Mouse (Mus musculus) kidney, postnatal 0 days (tissue): ENCODE measurements at regions not wholly inside any gene's neighbourhood (a gene's known extent, or its start where the extent isn't known, plus 50 kb on each side); places are given as distances from the start of the nearest gene placed in this dataset.
A peak's percentile ranks its signal among the peaks of the same experiment; 100 is the strongest.

Experiments used
- ATAC-seq: fragments of 200-750 bp; cut with Nextera tagmentation; replicated peaks from 2 replicates; pipeline ENCODE4 v1.8.0; 2017; ENCODE audit warnings: low read depth, moderate number of reproducible peaks, moderate TSS enrichment, moderate library complexity; ENCODE audit not compliant: low FRiP score
- DNase-seq: peaks from one replicate; pipeline ENCODE4 v3.0.0-alpha.2; 2016; ENCODE audit warnings: low spot score
- H3K27ac ChIP-seq: fragments of 300-500 bp; sonication (generic); 2 replicates; pipeline ENCODE4 v1.5.1; 2014; ENCODE audit warnings: mild to moderate bottlenecking
- H3K27me3 ChIP-seq: fragments of 300-500 bp; sonication (generic); 2 replicates; pipeline ENCODE4 v1.6.1; 2014; ENCODE audit warnings: low read length, mixed read lengths; ENCODE audit not compliant: insufficient read depth
- H3K36me3 ChIP-seq: fragments of 300-500 bp; sonication (generic); 2 replicates; pipeline ENCODE4 v1.6.1; 2014; ENCODE audit warnings: low read length, mixed read lengths; ENCODE audit not compliant: insufficient read depth
- H3K4me1 ChIP-seq: fragments of 300-500 bp; sonication (generic); replicated peaks from 2 replicates; pipeline ENCODE4 v1.6.1; 2014; ENCODE audit warnings: antibody characterized with exemption, low read length, mixed read lengths; ENCODE audit not compliant: insufficient read depth
- H3K4me2 ChIP-seq: fragments of 300-500 bp; sonication (generic); 2 replicates; pipeline ENCODE4 v1.6.1; 2014; ENCODE audit warnings: mild to moderate bottlenecking, low read length, moderate library complexity, mixed read lengths
- H3K4me3 ChIP-seq: fragments of 300-500 bp; sonication (generic); replicated peaks from 2 replicates; pipeline ENCODE4 v1.5.1; 2014; ENCODE audit warnings: low read depth, low read length
- H3K9ac ChIP-seq: fragments of 300-500 bp; sonication (generic); 2 replicates; pipeline ENCODE4 v1.6.1; 2014; ENCODE audit warnings: low read depth, low read length
- H3K9me3 ChIP-seq: fragments of 300-500 bp; sonication (generic); replicated peaks from 2 replicates; pipeline ENCODE4 v1.6.1; 2016; ENCODE audit warnings: low read length, inconsistent platforms, mixed read lengths
- CTCF ChIP-seq: IDR thresholded peaks from 2 replicates; pipeline ENCODE4 v1.5.1; 2016; ENCODE audit warnings: antibody characterized with exemption, low read depth, mild to moderate bottlenecking, moderate library complexity
- WGBS: fragments of 180-500 bp; shearing (Covaris S2); extraction: QIAGEN DNeasy Blood & Tissue Kit; methylation state at CpG from one replicate; pipeline ENCODE4 v1.1.7; 2014; 5-methylcytosine and 5-hydroxymethylcytosine counted together

DNA sequence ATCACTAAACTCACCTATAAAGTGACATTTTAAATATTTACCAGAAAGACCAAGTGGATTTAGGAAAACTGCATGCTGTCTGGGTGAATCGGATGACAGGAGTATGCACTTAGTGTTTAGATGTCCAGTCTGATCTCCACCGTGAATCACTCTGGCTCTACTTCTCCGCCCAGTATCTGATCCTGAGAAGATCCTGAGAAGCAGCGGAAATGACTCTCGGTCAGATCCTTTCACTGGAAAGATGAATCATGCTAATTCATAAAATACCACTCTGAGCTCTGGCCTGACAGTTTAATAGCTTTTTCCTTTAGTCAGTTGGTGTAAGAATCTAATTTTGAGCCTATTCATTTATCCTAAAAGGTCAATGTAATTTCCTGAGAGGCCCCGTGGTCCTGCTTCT is 252.6 kb upstream of the Smlr1 start:
- Histone ChIP-seq H3K4me3 (no peak overlapping the region), H3K27me3 (no peaks in the 10 kb centered on the region), H3K9ac (no peak overlapping the region), H3K27ac (no peak overlapping the region), H3K36me3 (no peaks in the 10 kb centered on the region), H3K4me2 (no peak overlapping the region), H3K9me3 (no peaks in the 10 kb centered on the region), H3K4me1 (no peaks in the 10 kb centered on the region)
- DNase-seq (peak; percentile 23), ATAC-seq (no peak)
- 55% methylated on average over 6 of the region's 6 CpGs for WGBS
- TF ChIP-seq CTCF = no peak

DNA sequence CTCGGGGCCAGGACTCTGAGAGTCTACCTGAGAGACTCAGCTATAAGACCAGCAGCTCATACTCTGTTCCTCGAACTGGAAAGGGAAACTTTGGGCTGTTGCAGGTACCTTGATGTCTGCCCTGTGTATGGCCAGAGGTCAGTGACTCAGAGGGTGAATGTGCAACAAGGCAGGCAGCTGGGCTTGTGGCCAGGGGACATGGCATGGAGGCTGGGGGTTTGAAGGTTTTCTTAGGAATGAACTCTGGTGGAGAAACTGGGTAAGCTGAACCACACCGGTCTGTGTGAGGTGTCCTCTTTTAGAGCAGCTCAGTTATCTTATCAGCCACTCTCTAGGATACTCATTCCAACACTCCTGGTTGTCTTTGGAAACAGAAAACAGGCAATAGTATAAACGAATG is 251.9 kb upstream of the Smlr1 start:
- Histone ChIP-seq H3K9me3 (no peaks in the 10 kb centered on the region), H3K9ac (no peak overlapping the region), H3K4me3 (no peak overlapping the region), H3K36me3 (no peaks in the 10 kb centered on the region), H3K27me3 (no peaks in the 10 kb centered on the region), H3K27ac (no peak overlapping the region), H3K4me1 (no peaks in the 10 kb centered on the region), H3K4me2 (no peak overlapping the region)
- no peak for TF ChIP-seq CTCF
- DNase-seq (no peak), ATAC-seq (no peak)
- 86% methylated on average over 4 of the region's 4 CpGs for WGBS

DNA sequence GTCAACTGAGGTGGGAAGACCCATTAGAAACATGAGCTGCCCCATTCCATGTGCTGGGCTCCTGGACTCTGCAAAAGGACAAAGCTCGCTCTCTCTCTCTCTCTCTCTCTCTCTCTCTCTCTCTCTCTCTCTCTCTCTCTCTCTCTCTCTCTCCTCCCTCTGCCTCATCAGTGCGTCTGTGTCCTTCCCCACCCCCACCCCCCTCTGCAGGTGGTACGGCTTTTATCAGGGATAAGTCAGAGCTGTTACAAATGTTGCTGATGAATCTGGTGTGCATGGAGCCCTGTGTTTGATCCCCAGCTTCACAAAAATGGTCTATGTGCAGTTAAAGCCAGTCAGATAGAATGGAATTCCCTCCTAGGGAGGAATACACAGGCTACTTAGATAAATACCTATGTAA is 247.8 kb upstream of the Smlr1 start:
- TF ChIP-seq CTCF = no peak
- Histone ChIP-seq H3K9ac (no peak overlapping the region), H3K4me1 (no peaks in the 10 kb centered on the region), H3K4me3 (no peak overlapping the region), H3K9me3 (no peaks in the 10 kb centered on the region), H3K36me3 (no peaks in the 10 kb centered on the region), H3K27me3 (no peaks in the 10 kb centered on the region), H3K27ac (no peak overlapping the region), H3K4me2 (no peak overlapping the region)
- ATAC-seq = no peak
- no peak for DNase-seq
- 51% methylated on average over 3 of the region's 3 CpGs for WGBS

DNA sequence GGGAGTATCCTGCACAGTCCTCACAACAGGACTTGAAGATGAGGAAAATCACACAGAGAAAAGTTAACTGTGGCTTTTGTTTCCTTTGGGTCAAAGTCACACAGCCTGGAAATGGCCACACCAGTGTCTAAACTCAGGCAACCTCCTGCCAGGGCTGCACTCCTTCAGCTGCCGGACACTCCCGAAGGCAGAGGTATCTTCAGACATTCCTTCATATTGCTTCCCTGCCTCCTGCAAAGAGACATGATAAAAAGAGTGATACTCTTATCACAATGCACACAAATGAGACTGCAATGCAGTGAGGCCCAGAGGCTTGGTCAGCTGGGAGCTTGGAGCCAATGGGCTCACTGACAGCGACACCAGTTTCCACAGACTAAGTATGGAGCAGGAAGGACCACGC is 243.4 kb upstream of the Smlr1 start:
- ATAC-seq (no peak), DNase-seq (no peak)
- Histone ChIP-seq H3K4me1 (no peaks in the 10 kb centered on the region), H3K4me2 (no peak overlapping the region), H3K27me3 (no peaks in the 10 kb centered on the region), H3K4me3 (no peak overlapping the region), H3K36me3 (no peaks in the 10 kb centered on the region), H3K9me3 (no peaks in the 10 kb centered on the region), H3K27ac (no peak overlapping the region), H3K9ac (no peak overlapping the region)
- 92% methylated on average over 4 of the region's 4 CpGs for WGBS
- no peak for TF ChIP-seq CTCF

DNA sequence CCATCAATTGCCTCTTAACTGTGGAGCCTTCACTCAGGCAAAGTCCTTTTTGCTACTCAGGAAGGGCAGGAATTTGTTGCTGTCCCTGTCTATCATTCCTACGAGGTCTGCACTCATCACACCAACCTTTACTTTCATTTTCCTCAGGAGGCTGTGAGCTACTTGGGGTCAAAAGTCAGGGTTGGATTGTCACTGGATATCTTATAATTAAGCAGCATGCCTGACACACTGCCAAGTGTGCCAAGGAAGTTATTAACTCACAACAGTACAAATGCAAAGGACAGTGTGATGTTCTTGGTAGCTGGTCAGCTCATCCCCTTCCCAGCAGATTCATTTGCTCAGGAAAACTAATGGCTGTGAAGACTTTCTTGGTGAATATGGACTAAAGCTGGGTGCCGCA is 241.7 kb upstream of the Smlr1 start:
- Histone ChIP-seq H3K9ac (no peak overlapping the region), H3K27ac (no peak overlapping the region), H3K27me3 (no peaks in the 10 kb centered on the region), H3K36me3 (no peaks in the 10 kb centered on the region), H3K4me2 (no peak overlapping the region), H3K4me3 (no peak overlapping the region), H3K9me3 (no peaks in the 10 kb centered on the region), H3K4me1 (no peaks in the 10 kb centered on the region)
- DNase-seq (no peak), ATAC-seq (no peak)
- no peak for TF ChIP-seq CTCF
- WGBS = 61% methylated on average over 2 of the region's 2 CpGs

DNA sequence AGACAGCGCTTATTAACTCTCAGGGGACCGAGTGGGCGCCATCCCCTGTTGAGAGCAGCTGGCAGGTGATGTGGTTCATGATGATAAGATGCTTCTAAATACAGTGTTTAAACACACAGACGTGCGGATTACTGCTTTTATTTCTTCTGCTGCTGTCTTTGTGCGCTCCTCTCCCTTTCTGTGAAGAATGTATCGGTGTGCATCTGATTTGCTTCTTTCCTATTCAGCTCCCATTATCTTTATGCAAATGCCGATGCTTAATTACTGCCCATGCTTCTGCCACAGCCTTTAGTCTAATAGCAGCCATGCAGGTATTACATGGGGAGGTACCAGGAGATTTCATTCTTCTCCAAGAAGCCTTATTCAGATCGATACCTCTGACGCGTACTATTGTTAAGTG is 240.6 kb upstream of the Smlr1 start:
- no peak overlapping the region for H3K9ac ChIP-seq
- no peak overlapping the region for H3K4me2 ChIP-seq
- no peaks in the 10 kb centered on the region for H3K27me3 ChIP-seq
- WGBS = 91% methylated on average over 11 of the region's 11 CpGs
- H3K36me3 ChIP-seq = no peaks in the 10 kb centered on the region
- ATAC-seq (no peak), DNase-seq (no peak)
- no peak overlapping the region for H3K4me3 ChIP-seq
- TF ChIP-seq CTCF = no peak
- no peaks in the 10 kb centered on the region for H3K4me1 ChIP-seq
- H3K27ac ChIP-seq = no peak overlapping the region
- no peaks in the 10 kb centered on the region for H3K9me3 ChIP-seq

DNA sequence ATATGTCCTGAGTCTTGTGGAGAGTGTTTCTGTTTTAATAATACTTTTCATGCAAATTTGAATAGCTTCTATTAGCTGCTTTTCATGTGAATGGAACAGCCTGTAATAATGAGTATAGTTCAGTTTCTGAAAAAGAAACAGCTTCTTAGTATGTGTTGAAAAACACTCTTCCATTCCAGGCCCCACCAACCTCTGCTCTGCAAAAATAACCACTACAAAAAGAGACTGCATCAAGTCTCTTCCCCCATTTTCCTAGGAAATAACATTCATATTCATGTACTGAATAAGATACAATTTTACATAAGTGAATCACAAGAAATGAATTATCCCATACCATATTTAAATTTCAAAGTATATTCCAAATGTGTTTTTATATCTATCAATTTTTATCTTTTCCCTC is 234.0 kb upstream of the Smlr1 start:
- TF ChIP-seq CTCF = no peak
- H3K9ac ChIP-seq = no peak overlapping the region
- H3K9me3 ChIP-seq = no peaks in the 10 kb centered on the region
- no peaks in the 10 kb centered on the region for H3K4me1 ChIP-seq
- DNase-seq (no peak), ATAC-seq (no peak)
- no peak overlapping the region for H3K4me3 ChIP-seq
- H3K27me3 ChIP-seq = no peaks in the 10 kb centered on the region
- H3K36me3 ChIP-seq = no peaks in the 10 kb centered on the region
- H3K27ac ChIP-seq = no peak overlapping the region
- no peak overlapping the region for H3K4me2 ChIP-seq
